Mouse (Mus musculus) forebrain, embryonic 11.5 days (tissue): Measurements from ENCODE around the gene Olfr341. TPM values are rescaled to one million over a fixed set of nuclear protein-coding genes. Genes with fewer than 3 reads are reported as not detected.

Source experiments
- ATAC-seq: fragments of 200-750 bp; cut with Nextera tagmentation; replicated peaks from 2 replicates; pipeline ENCODE4 v1.8.0; 2017; ENCODE audit warnings: moderate TSS enrichment; ENCODE audit not compliant: low FRiP score
- DNase-seq: peaks from one replicate; pipeline ENCODE4 v3.0.0-alpha.2; 2017; ENCODE audit warnings: low spot score
- H3K27ac ChIP-seq: fragments of 300-500 bp; sonication (generic); 2 replicates; pipeline ENCODE4 v1.5.1; 2014; ENCODE audit warnings: low read depth, low read length
- H3K27me3 ChIP-seq: fragments of 300-500 bp; sonication (generic); 2 replicates; pipeline ENCODE4 v1.6.1; 2014; ENCODE audit warnings: mild to moderate bottlenecking, low read length, mixed read lengths; ENCODE audit not compliant: control insufficient read depth, insufficient read depth
- H3K36me3 ChIP-seq: fragments of 300-500 bp; sonication (generic); 2 replicates; pipeline ENCODE4 v1.6.1; 2014; ENCODE audit warnings: mild to moderate bottlenecking, low read length, moderate library complexity, mixed read lengths; ENCODE audit not compliant: control insufficient read depth, insufficient read depth
- H3K4me1 ChIP-seq: fragments of 300-500 bp; sonication (generic); replicated peaks from 2 replicates; pipeline ENCODE4 v1.6.1; 2014; ENCODE audit warnings: low read length, mixed read lengths; ENCODE audit not compliant: control insufficient read depth, insufficient read depth
- H3K4me2 ChIP-seq: fragments of 300-500 bp; sonication (generic); 2 replicates; pipeline ENCODE4 v1.6.1; 2014; ENCODE audit warnings: low read depth, mild to moderate bottlenecking, low read length, moderate library complexity, mixed read lengths; ENCODE audit not compliant: severe bottlenecking
- H3K4me3 ChIP-seq: fragments of 300-500 bp; sonication (generic); 2 replicates; pipeline ENCODE4 v1.5.1; 2014; ENCODE audit warnings: low read depth, low read length
- H3K9ac ChIP-seq: fragments of 300-500 bp; sonication (generic); 2 replicates; pipeline ENCODE4 v1.6.1; 2014; ENCODE audit warnings: low read length
- H3K9me3 ChIP-seq: fragments of 300-500 bp; sonication (generic); 2 replicates; pipeline ENCODE4 v1.6.1; 2016; ENCODE audit warnings: low read length, mixed read lengths; ENCODE audit not compliant: control insufficient read depth
- WGBS: fragments of 180-500 bp; shearing (Covaris S2); extraction: QIAGEN DNeasy Blood & Tissue Kit; methylation state at CpG from one replicate; pipeline ENCODE4 v1.1.7; 2014; 5-methylcytosine and 5-hydroxymethylcytosine counted together
- polyA plus RNA-seq: library from polyadenylated mRNA; unstranded; fragments of >200 nt; fragmentation: Nextera tagmentation; extraction: Ambion mirVana; gene quantifications from 2 replicates; pipeline ENCODE4 v1.2.1, GENCODE M21; 2014

The Olfr341 gene
- polyA plus RNA-seq = not detected in 2 replicates

DNA sequence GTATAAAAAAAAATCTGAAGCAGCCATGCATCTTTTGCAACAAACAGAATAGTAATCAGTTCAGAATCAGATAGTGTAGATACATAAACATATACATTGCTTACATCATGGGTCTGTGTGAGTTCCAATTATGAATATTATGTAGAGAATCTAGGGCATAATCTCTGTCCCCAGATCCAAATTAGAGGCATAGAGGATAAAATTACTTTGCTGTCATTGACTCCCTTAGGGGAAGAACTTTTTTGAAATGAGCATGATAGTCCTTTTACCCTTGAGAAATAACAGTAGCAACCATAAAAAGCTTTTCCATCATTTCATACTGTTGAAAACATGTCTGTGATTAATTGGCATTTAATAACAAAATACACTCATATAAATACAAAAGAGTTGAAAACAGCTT lies at the start of gene Olfr341:
TSS of gene Olfr341 (minus strand) at position 101 of the 400 bp plus-strand sequence.
- Histone ChIP-seq H3K36me3 (no peaks in the 10 kb centered on the region), H3K9me3 (no peaks in the 10 kb centered on the region; the same call in none of the 2 replicates), H3K4me2 (no peak within 1 kb of the TSS), H3K27ac (no peak within 1 kb of the TSS), H3K4me3 (no peak within 1 kb of the TSS), H3K9ac (no peak within 1 kb of the TSS), H3K27me3 (no peaks in the 10 kb centered on the region), H3K4me1 (no peaks in the 10 kb centered on the region)
- ATAC-seq (no peak), DNase-seq (no peak)

DNA sequence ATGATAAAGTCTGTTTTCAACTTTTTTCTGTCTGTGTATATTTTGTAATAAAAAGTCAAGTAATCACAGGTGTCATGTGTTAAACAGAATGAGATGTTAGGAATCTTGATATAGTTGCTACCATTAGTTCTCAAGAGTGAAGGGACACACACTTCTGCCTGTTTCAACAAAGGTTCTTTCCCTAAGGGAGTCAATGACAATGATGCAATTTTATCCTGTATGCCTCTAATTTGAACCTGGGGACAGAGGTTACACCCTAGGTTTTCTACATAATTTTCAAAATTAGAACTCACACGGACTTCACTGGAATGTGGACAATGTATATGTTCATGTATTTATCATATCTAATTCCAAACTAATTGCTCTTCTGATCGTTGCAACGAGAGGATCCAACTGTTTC lies 42.4 kb upstream of the Olfr341 start, which contains the start of gene Olfr342:
TSS of gene Olfr342 (plus strand) at position 301 of the 400 bp plus-strand sequence.
- DNase-seq = no peak

GRCm38 (mm10) chr2:36473634-36474033 lies 8.6 kb downstream of the Olfr341 start:
- ATAC-seq (no peak), DNase-seq (no peak)
- Histone ChIP-seq H3K4me2 (no peak overlapping the region), H3K27ac (no peak overlapping the region), H3K9ac (no peak overlapping the region), H3K4me3 (no peak overlapping the region), H3K9me3 (peaks cover 4% of the 10 kb centered on the region; the same call in 1 of the 2 replicates), H3K36me3 (no peaks in the 10 kb centered on the region), H3K27me3 (no peaks in the 10 kb centered on the region), H3K4me1 (no peaks in the 10 kb centered on the region)

More for the DNA sequence above, 42.4 kb upstream of the Olfr341 start, which contains the start of gene Olfr342:
- no peaks in the 10 kb centered on the region for H3K36me3 ChIP-seq
- H3K27ac ChIP-seq = no peak within 1 kb of the TSS
- no peak within 1 kb of the TSS for H3K4me2 ChIP-seq
- H3K9ac ChIP-seq = no peak within 1 kb of the TSS
- no peak within 1 kb of the TSS for H3K4me3 ChIP-seq
- H3K4me1 ChIP-seq = no peaks in the 10 kb centered on the region
- no peaks in the 10 kb centered on the region for H3K27me3 ChIP-seq
- peaks cover 5% of the 10 kb centered on the region; the same call in 1 of the 2 replicates for H3K9me3 ChIP-seq
- ATAC-seq = no peak
- WGBS = 65% methylated on average over 3 of the region's 3 CpGs

DNA sequence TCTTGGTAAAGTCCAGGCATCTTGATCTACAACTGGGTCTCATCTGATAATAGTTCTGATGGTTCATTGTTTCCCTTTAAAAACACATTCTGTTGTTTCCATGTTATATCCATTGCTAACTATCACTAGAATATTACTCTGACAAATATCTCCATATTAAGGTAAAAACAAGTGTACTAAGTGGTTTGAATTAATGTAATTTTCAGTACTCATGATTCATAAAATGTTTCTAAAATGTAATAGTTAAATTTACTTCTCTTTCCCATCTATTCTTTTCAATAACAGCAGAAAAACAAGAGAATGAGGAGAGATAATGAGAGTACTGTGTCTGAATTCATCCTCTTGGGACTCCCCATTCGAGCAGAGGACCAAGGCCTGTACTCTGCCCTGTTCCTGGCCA lies 30.0 kb downstream of the Olfr341 start, which contains the start of gene Olfr340:
TSS of gene Olfr340 (plus strand) at position 301 of the 400 bp plus-strand sequence.
- DNase-seq (no peak), ATAC-seq (no peak)
- 71% methylated on average over 1 of the region's 1 CpGs for WGBS

More for the DNA sequence above, 30.0 kb downstream of the Olfr341 start, which contains the start of gene Olfr340:
- H3K27ac ChIP-seq = no peak within 1 kb of the TSS
- no peaks in the 10 kb centered on the region for H3K27me3 ChIP-seq
- no peaks in the 10 kb centered on the region; the same call in 1 of the 2 replicates for H3K9me3 ChIP-seq
- H3K4me2 ChIP-seq = no peak within 1 kb of the TSS
- no peaks in the 10 kb centered on the region for H3K36me3 ChIP-seq
- H3K9ac ChIP-seq = no peak within 1 kb of the TSS
- no peak within 1 kb of the TSS for H3K4me3 ChIP-seq
- no peaks in the 10 kb centered on the region for H3K4me1 ChIP-seq

Other genes with a start within 250 kb of the Olfr341 start
- gene Olfr338, start 108.9 kb downstream of the Olfr341 start, polyA plus RNA-seq = not detected in 2 replicates
- gene Olfr339, start 63.5 kb downstream of the Olfr341 start, polyA plus RNA-seq = not detected in 2 replicates
- not detected in 2 replicates for gene Olfr340, start 29.9 kb downstream of the Olfr341 start, polyA plus RNA-seq
- not detected in 2 replicates for gene Olfr342, start 42.5 kb upstream of the Olfr341 start, polyA plus RNA-seq
- not detected in 2 replicates for gene Olfr344, start 84.2 kb upstream of the Olfr341 start, polyA plus RNA-seq
- gene Olfr345, start 157.6 kb upstream of the Olfr341 start, polyA plus RNA-seq = not detected in 2 replicates
- not detected in 2 replicates for gene Olfr346, start 203.3 kb upstream of the Olfr341 start, polyA plus RNA-seq
- gene Olfr347, start 249.4 kb upstream of the Olfr341 start, polyA plus RNA-seq = not detected in 2 replicates